Mouse (Mus musculus) limb, embryonic 15.5 days (tissue): ENCODE measurements at regions not wholly inside any gene's neighbourhood (a gene's known extent, or its start where the extent isn't known, plus 50 kb on each side); places are given as distances from the start of the nearest gene placed in this dataset.

Experiments
- ATAC-seq: fragments of 200-750 bp; cut with Nextera tagmentation; 2 replicates; pipeline ENCODE4 v1.8.0; 2017; ENCODE audit warnings: low read depth, moderate TSS enrichment; ENCODE audit not compliant: insufficient number of reproducible peaks, low FRiP score, low TSS enrichment
- H3K27ac ChIP-seq: fragments of 300-500 bp; sonication (generic); 2 replicates; pipeline ENCODE4 v1.5.1; 2015; ENCODE audit warnings: moderate library complexity, mild to moderate bottlenecking, inconsistent platforms
- H3K27me3 ChIP-seq: fragments of 300-500 bp; sonication (generic); 2 replicates; pipeline ENCODE4 v1.6.1; 2015; ENCODE audit warnings: inconsistent platforms
- H3K36me3 ChIP-seq: fragments of 300-500 bp; sonication (generic); 2 replicates; pipeline ENCODE4 v1.6.1; 2015; ENCODE audit warnings: inconsistent platforms
- H3K4me1 ChIP-seq: fragments of 300-500 bp; sonication (generic); 2 replicates; pipeline ENCODE4 v1.6.1; 2015; ENCODE audit warnings: inconsistent platforms
- H3K4me2 ChIP-seq: fragments of 300-500 bp; sonication (generic); 2 replicates; pipeline ENCODE4 v1.6.1; 2015; ENCODE audit warnings: mild to moderate bottlenecking, inconsistent platforms
- H3K4me3 ChIP-seq: fragments of 300-500 bp; sonication (generic); 2 replicates; pipeline ENCODE4 v1.5.1; 2015; ENCODE audit warnings: mild to moderate bottlenecking, inconsistent platforms
- H3K9ac ChIP-seq: fragments of 300-500 bp; sonication (generic); 2 replicates; pipeline ENCODE4 v1.6.1; 2015; ENCODE audit warnings: inconsistent platforms
- H3K9me3 ChIP-seq: fragments of 300-500 bp; sonication (generic); 2 replicates; pipeline ENCODE4 v1.6.1; 2016; ENCODE audit warnings: inconsistent platforms
- WGBS: fragments of 180-500 bp; shearing (Covaris S2); methylation state at CpG from one replicate; pipeline ENCODE4 v1.1.7; 2015; 5-methylcytosine and 5-hydroxymethylcytosine counted together

DNA sequence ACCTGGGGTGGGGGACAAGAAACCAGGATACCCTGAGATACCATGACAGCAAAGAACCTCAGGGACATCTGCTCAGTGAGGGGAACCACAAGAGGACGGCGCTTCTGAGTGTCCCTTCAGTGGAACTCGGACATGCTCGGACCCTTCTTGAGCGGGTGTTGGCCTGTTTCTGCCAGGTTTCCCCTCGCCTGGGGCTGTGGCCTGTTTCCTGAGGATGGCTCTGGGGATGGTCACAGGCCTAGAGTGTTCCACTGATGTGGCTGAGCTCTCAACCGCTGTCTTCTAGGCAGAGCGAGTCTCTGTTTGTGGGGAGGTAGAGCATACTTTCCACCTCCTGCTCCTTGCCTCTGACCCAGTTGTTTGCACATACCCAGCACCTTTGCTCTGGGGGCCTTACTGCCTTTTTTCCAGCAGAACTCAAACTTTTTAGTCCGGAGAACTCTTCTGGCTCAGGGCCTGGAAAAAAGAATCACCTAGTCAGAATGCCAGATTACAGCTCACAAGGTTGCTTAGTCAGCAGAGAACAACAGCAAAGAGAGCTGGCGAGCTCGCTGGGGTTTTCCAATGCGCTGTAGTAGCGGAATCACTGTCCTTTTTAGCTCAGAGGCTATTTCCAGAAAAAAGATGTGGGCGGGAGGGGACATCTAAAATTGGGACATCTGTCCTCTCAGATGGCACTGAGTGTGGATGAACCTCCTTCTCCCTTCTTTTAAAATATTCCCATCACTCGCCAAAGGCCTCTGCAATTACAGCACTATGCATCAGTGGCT, 65.3 kb downstream of the Med10 start:
- no peaks in the 10 kb centered on the region for H3K27me3 ChIP-seq
- H3K36me3 ChIP-seq: no peaks in the 10 kb centered on the region
- H3K27ac ChIP-seq: no peak overlapping the region
- no peaks in the 10 kb centered on the region for H3K4me1 ChIP-seq
- no peaks in the 10 kb centered on the region for H3K9me3 ChIP-seq
- no peak overlapping the region for H3K4me3 ChIP-seq
- no peak for ATAC-seq
- H3K4me2 ChIP-seq: no peak overlapping the region
- WGBS: 73% methylated on average over 15 of the region's 15 CpGs
- H3K9ac ChIP-seq: no peak overlapping the region

DNA sequence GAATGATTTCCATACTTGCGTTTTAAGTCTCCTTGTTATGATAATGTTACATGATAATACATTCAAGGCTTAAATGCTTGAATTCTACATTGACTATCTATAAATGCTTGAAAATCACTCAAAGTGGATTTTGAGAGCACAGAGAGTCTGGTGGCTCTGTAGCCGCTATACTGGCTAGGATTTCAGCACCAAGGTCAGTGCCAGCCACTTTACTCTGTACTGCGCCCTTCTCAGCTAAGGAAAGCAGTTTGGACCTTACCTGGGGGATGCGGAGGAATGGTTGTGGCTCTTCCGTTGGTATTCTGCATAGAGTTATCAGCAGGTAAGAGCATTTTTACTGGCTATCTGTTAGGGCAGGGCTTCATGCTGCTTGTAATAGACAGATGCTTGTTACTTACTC, 94.3 kb downstream of the Med10 start:
- Histone ChIP-seq H3K36me3 (no peaks in the 10 kb centered on the region), H3K27ac (no peak overlapping the region), H3K9ac (no peak overlapping the region), H3K4me3 (no peak overlapping the region), H3K4me2 (no peak overlapping the region), H3K4me1 (no peaks in the 10 kb centered on the region), H3K27me3 (no peaks in the 10 kb centered on the region), H3K9me3 (no peaks in the 10 kb centered on the region)
- WGBS: 20% methylated on average over 5 of the region's 5 CpGs
- no peak for ATAC-seq

DNA sequence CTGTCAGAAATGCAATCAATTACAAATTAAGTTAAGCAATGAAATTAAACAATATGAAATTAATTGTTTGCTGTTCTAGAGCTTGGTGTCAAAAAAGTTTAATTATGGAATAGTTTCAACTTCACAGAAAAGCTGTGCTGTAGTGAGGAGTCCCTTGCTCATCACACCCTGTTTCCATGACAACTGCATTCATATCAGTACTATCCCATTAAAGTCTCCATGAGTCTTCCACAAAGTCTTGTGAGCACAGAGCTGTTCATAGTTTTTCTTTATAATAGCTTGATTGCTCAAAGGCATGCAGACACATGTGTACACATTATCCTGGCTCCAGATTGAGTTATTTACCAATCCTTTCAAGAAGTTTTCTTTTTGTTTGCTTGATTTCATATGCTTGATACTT, 98.9 kb downstream of the Med10 start:
- Histone ChIP-seq H3K9me3 (no peaks in the 10 kb centered on the region), H3K4me2 (no peak overlapping the region), H3K36me3 (no peaks in the 10 kb centered on the region), H3K4me3 (no peak overlapping the region), H3K4me1 (no peaks in the 10 kb centered on the region), H3K27ac (no peak overlapping the region), H3K9ac (no peak overlapping the region), H3K27me3 (no peaks in the 10 kb centered on the region)
- ATAC-seq: no peak

DNA sequence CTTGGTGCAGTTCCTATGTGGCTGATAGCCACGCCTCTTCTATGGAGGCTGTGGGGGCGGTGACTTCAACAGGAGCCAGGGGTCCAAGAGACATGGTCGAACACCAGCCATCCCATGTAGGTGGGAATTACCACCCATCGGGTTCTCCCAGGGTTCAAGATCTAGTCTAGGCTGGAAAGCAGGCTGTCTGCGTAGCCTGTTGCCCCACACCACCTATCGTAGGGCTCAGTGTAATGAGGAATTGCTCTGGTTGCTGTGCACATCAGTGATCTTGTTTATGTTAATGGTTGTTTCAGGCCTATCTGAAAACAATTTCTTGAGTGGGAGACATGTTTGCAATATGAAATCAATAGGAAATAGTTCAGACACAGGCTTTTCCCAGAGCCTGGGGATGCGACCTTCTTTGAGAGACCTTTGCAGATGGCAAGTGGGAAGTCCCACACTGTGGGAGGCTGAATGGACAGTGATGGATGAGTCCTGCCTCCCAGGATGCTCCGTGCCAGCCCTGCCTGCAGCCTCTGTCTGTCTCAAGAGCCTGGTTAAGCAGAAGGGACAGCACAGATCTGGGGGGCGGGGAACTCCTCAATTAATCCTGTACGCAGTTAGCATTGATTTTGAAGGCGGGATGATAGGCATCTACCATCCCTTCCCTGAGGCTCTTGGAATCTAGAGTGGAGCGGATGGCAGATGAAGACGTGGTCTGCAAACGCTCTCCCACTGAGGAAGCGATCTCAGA, 104.8 kb downstream of the Med10 start:
- no peak for ATAC-seq
- no peaks in the 10 kb centered on the region for H3K36me3 ChIP-seq

DNA sequence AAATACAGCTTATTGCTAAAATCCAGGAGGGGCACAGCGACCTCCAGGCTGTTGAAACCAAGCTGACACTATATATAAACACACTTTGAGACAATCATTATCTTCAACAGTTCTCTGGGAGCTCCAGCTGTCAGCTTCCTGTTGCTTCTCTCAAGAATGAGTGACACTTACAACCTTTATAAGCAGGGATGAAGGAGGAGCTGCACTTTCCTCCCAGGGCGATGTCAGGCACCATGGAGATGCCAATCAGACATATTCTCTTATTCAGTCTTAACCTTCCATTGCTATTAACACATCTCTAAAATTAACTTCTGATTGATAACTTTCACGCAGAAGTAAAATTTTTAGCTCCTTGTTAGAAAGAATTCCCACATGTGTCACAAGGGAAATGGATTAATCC, 113.6 kb downstream of the Med10 start:
- no peak for ATAC-seq
- H3K9me3 ChIP-seq: no peaks in the 10 kb centered on the region
- 76% methylated on average over 3 of the region's 3 CpGs for WGBS
- H3K4me3 ChIP-seq: no peak overlapping the region
- H3K27ac ChIP-seq: no peak overlapping the region
- H3K27me3 ChIP-seq: no peaks in the 10 kb centered on the region
- H3K4me2 ChIP-seq: no peak overlapping the region
- H3K4me1 ChIP-seq: no peaks in the 10 kb centered on the region
- no peaks in the 10 kb centered on the region for H3K36me3 ChIP-seq
- H3K9ac ChIP-seq: no peak overlapping the region

More for the DNA sequence above, 104.8 kb downstream of the Med10 start:
- no peaks in the 10 kb centered on the region for H3K4me1 ChIP-seq
- H3K4me3 ChIP-seq: no peak overlapping the region
- no peaks in the 10 kb centered on the region for H3K9me3 ChIP-seq
- no peak overlapping the region for H3K4me2 ChIP-seq
- H3K27ac ChIP-seq: no peak overlapping the region
- H3K27me3 ChIP-seq: 0 out of 2 replicates have a peak, but pooled peaks cover 12% of the 10 kb centered on the region
- H3K9ac ChIP-seq: no peak overlapping the region
- WGBS: 59% methylated on average over 15 of the region's 15 CpGs

DNA sequence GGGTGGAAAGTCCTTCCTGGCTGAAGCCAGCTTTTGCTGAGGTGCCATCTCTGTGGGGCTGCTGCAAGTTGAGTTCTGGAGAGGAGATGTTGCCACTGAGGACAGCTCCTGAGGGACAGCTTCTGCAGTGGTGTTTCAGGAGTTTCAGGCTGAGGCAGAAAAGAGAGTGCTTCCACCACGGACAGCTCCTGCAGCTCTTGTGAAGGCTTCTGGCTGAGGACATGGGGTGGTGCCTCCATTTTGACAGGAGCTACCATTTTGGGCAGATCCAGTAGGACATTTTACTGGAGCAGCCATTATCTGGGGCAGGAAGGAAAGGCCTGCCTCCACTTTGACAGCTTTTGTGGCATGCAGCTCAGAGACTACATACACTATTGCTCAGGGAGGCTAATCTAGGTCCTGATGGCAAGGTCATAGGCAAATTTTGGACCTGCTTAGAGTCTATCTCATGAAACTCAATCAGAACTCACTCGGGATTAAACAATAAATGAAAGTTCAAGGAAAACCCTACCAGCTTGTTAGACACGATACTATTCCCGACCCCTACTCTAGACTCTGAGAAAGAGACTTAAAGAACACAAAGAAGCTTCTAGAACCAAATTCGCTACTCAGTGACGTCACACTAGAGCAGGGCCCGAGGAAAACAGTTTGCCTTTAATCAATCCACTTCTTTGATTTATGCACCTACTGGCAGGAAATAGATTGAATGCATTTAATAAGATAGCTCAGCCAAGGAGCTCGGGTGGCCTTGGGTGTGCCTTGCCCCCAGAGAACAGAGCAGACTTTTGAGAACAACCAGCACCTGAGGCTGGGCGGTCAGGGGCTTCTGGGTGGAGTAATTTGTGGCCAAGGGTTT, 130.7 kb downstream of the Med10 start:
- 73% methylated on average over 9 of the region's 9 CpGs for WGBS

DNA sequence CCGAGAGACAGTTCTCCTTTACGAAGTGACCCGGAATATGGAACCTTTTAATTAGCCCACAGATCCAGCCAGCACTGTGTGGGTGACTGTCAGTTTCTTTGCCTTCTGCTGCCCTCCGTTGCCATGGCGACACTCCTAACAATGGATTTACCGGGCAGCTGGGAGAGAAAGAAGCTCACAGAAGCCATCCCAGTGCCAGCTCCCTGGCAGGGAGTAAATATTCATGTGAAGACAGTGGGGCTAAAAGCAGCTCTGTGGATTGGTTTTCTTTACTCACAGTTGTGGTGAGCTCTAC, 131.3 kb downstream of the Med10 start:
- ATAC-seq: no peak
- H3K27me3 ChIP-seq: no peaks in the 10 kb centered on the region
- no peaks in the 10 kb centered on the region for H3K9me3 ChIP-seq
- H3K36me3 ChIP-seq: no peaks in the 10 kb centered on the region
- H3K4me1 ChIP-seq: no peaks in the 10 kb centered on the region
- H3K4me2 ChIP-seq: no peak overlapping the region
- H3K4me3 ChIP-seq: no peak overlapping the region
- no peak overlapping the region for H3K27ac ChIP-seq
- WGBS: 63% methylated on average over 6 of the region's 6 CpGs
- no peak overlapping the region for H3K9ac ChIP-seq

More for the DNA sequence above, 130.7 kb downstream of the Med10 start:
- Histone ChIP-seq H3K27ac (no peak overlapping the region), H3K4me2 (no peak overlapping the region), H3K4me1 (no peaks in the 10 kb centered on the region), H3K36me3 (no peaks in the 10 kb centered on the region), H3K9me3 (no peaks in the 10 kb centered on the region), H3K9ac (no peak overlapping the region), H3K27me3 (no peaks in the 10 kb centered on the region), H3K4me3 (no peak overlapping the region)
- ATAC-seq: no peak

DNA sequence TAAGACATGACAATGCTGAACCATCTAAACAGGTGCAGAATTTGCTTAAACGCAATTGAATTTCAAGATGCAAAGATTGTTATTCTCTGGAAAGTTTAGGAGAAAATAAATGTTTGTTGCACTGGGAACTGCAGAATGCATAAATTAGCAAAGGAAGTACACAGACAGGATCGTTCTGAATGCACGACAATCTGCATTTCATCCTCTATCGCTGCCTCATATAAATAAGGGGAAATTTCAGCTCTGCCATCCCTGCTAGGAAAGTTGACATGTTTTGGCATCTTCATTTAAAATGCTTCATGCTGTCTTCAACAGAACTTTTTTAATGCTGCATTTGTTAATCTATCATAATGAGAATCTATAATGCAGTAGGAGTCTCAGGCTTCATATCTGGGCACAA, 137.6 kb downstream of the Med10 start:
- no peaks in the 10 kb centered on the region for H3K4me1 ChIP-seq
- no peak overlapping the region for H3K9ac ChIP-seq
- H3K27ac ChIP-seq: no peak overlapping the region
- no peak overlapping the region for H3K4me2 ChIP-seq
- 86% methylated on average over 4 of the region's 4 CpGs for WGBS
- H3K4me3 ChIP-seq: no peak overlapping the region
- no peaks in the 10 kb centered on the region for H3K27me3 ChIP-seq
- H3K9me3 ChIP-seq: no peaks in the 10 kb centered on the region
- no peaks in the 10 kb centered on the region for H3K36me3 ChIP-seq
- no peak for ATAC-seq

DNA sequence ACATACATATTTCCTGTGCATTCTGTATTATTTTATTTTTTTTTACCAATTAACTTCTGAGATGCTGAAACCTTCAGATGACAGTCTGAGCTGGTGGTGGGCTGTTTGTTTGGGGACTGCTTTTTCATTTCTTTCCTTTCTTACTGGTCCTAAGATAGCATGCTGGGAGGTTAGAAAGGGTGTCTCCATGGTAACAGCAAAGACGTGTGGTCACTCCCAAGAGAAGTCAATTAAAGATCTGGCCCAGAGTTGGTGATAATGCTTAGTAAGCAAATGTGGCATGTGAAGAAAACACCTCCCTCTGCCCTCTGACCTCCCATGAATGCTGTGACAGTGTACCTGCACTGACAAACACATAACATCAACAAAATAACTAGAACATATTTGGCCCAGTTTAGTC, 142.5 kb downstream of the Med10 start:
- 21% methylated on average over 1 of the region's 1 CpGs for WGBS
- H3K36me3 ChIP-seq: no peaks in the 10 kb centered on the region
- ATAC-seq: no peak
- H3K4me3 ChIP-seq: no peak overlapping the region
- H3K4me2 ChIP-seq: no peak overlapping the region
- H3K27ac ChIP-seq: no peak overlapping the region
- H3K9ac ChIP-seq: no peak overlapping the region
- no peaks in the 10 kb centered on the region for H3K9me3 ChIP-seq
- H3K4me1 ChIP-seq: no peaks in the 10 kb centered on the region
- no peaks in the 10 kb centered on the region for H3K27me3 ChIP-seq

DNA sequence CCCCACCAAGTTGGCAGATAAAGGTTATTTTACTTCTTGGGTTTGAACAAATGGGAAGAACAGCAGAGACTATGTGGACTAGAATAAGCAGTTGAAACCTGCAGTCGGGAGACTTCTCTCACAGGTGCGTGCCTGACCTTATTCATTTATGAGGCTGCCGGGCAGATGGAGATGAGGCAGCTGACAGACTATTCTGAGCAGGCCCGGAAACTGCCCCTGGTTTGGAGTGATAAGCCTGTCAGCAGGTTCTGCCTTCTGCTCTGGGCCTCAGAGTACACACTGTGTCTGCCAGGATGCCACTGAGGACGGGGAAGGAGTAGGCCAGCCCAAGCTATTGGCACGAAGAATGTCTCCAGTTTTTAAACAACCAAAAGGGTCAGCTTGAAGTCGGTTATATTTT, 144.4 kb downstream of the Med10 start:
- no peak overlapping the region for H3K4me3 ChIP-seq
- no peaks in the 10 kb centered on the region for H3K9me3 ChIP-seq
- no peak overlapping the region for H3K9ac ChIP-seq
- no peaks in the 10 kb centered on the region for H3K27me3 ChIP-seq
- H3K4me1 ChIP-seq: no peaks in the 10 kb centered on the region
- no peak overlapping the region for H3K4me2 ChIP-seq
- H3K36me3 ChIP-seq: no peaks in the 10 kb centered on the region
- ATAC-seq: no peak
- WGBS: 71% methylated on average over 7 of the region's 7 CpGs
- no peak overlapping the region for H3K27ac ChIP-seq

DNA sequence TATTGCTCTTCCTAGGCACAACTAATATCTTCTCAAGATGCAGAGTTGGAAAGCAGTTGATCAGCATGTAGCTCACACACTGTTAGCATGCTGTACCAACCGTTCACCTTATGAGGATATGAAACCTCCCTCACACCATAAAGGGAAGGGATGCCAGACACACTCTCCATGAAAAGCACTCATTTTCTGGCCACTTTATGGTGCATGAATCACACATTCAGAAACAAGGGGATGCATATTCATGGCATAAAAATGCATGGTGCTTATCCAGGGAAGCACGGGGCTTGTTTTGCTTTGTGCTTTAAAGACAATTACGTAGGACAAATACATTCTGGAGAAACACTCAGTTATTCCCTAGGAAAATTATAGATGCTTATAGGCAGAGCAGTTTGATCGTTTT, 149.9 kb downstream of the Med10 start:
- Histone ChIP-seq H3K9me3 (no peaks in the 10 kb centered on the region), H3K4me3 (no peak overlapping the region), H3K4me1 (no peaks in the 10 kb centered on the region), H3K36me3 (no peaks in the 10 kb centered on the region), H3K9ac (no peak overlapping the region), H3K27ac (no peak overlapping the region), H3K27me3 (no peaks in the 10 kb centered on the region), H3K4me2 (no peak overlapping the region)
- ATAC-seq: no peak
- WGBS: 72% methylated on average over 4 of the region's 4 CpGs

DNA sequence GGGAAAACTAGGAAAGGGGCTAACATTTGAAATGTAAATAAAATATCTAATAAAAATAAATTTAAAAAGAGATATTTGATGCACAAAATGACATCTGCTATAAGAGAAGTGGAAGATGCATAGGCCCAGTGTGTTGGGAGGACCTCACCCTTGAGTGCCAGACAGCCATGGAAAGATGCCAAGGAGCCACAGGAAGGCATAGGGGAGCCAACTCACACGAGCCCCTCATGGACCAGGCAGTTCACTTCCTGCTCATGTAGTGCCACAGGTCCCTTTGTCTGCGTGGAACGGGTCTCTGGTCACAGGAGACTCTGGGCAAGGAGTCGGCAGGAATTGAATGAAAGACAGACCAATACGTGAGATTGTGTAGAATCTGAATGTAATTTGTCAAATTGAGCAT, 152.0 kb downstream of the Med10 start:
- 80% methylated on average over 5 of the region's 5 CpGs for WGBS
- Histone ChIP-seq H3K36me3 (no peaks in the 10 kb centered on the region), H3K9ac (no peak overlapping the region), H3K4me2 (no peak overlapping the region), H3K4me3 (no peak overlapping the region), H3K9me3 (no peaks in the 10 kb centered on the region), H3K27me3 (no peaks in the 10 kb centered on the region), H3K4me1 (no peaks in the 10 kb centered on the region), H3K27ac (no peak overlapping the region)
- ATAC-seq: no peak
